Mouse (Mus musculus) embryonic facial prominence, embryonic 14.5 days (tissue): Measurements from ENCODE around the gene Mc3r. TPM values are rescaled to one million over a fixed set of nuclear protein-coding genes. Genes with fewer than 3 reads are reported as not detected.

Experiments used
- ATAC-seq: fragments of 200-750 bp; cut with Nextera tagmentation; 2 replicates; pipeline ENCODE4 v1.8.0; 2017; ENCODE audit warnings: low read depth, moderate number of reproducible peaks, moderate TSS enrichment
- DNase-seq: peaks from one replicate; pipeline ENCODE4 v3.0.0-alpha.2; 2015; ENCODE audit warnings: low spot score
- H3K27ac ChIP-seq: fragments of 300-500 bp; sonication (generic); replicated peaks from 2 replicates; pipeline ENCODE4 v1.5.1; 2014; ENCODE audit warnings: low read depth, mild to moderate bottlenecking, low read length, moderate library complexity
- H3K27me3 ChIP-seq: fragments of 300-500 bp; sonication (generic); replicated peaks from 2 replicates; pipeline ENCODE4 v1.6.1; 2014; ENCODE audit warnings: low read length; ENCODE audit not compliant: control insufficient read depth, insufficient read depth
- H3K36me3 ChIP-seq: fragments of 300-500 bp; sonication (generic); 2 replicates; pipeline ENCODE4 v1.6.1; 2014; ENCODE audit warnings: low read length, mixed read lengths; ENCODE audit not compliant: control insufficient read depth, insufficient read depth
- H3K4me1 ChIP-seq: fragments of 300-500 bp; sonication (generic); 2 replicates; pipeline ENCODE4 v1.6.1; 2014; ENCODE audit warnings: antibody characterized with exemption, low read length; ENCODE audit not compliant: control insufficient read depth, insufficient read depth
- H3K4me2 ChIP-seq: fragments of 300-500 bp; sonication (generic); 2 replicates; pipeline ENCODE4 v1.6.1; 2014; ENCODE audit warnings: low read depth, mild to moderate bottlenecking, low read length, moderate library complexity, mixed read lengths
- H3K4me3 ChIP-seq: fragments of 300-500 bp; sonication (generic); 2 replicates; pipeline ENCODE4 v1.5.1; 2014; ENCODE audit warnings: low read depth, mild to moderate bottlenecking, low read length
- H3K9ac ChIP-seq: fragments of 300-500 bp; sonication (generic); 2 replicates; pipeline ENCODE4 v1.6.1; 2014; ENCODE audit warnings: low read depth, mild to moderate bottlenecking, low read length, moderate library complexity, mixed read lengths
- H3K9me3 ChIP-seq: fragments of 300-500 bp; sonication (generic); 2 replicates; pipeline ENCODE4 v1.6.1; 2016; ENCODE audit warnings: low read length; ENCODE audit not compliant: control insufficient read depth
- WGBS: fragments of 180-500 bp; shearing (Covaris S2); extraction: QIAGEN DNeasy Blood & Tissue Kit; methylation state at CpG from one replicate; pipeline ENCODE4 v1.1.7; 2014; 5-methylcytosine and 5-hydroxymethylcytosine counted together
- polyA plus RNA-seq: library from polyadenylated mRNA; unstranded; fragments of >200 nt; fragmentation: Nextera tagmentation; extraction: Ambion mirVana; gene quantifications from 2 replicates; pipeline ENCODE4 v1.2.1, GENCODE M21; 2014

Mc3r gene
- polyA plus RNA-seq, 1 experiment from 2014 or later: 0.10 TPM

DNA sequence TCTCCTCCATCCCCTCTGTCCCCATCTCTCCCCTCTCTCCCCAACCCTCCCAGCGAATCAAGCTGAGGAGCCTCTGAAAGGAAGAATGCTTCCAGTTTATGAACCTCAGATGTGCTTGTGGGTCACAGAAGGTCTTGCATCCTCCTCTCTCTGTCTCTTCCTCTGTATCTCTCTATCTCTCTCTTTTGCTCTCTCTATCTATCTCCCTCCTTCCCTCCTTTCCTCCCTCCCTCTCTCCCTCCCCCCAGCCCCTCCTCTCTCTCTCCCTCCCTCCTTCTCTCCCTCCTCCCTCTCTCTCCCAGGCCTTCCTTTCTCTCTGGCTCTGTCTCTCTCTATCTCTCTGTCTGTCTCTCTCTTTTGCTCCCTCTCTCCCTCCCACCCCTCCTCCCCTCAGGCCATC, 50.2 kb downstream of the Mc3r start:
- peaks cover 12% of the 10 kb centered on the region for H3K4me1 ChIP-seq
- WGBS: 12% methylated on average over 1 of the region's 1 CpGs
- H3K4me3 ChIP-seq: no peak overlapping the region
- H3K27me3 ChIP-seq: no peaks in the 10 kb centered on the region
- H3K9me3 ChIP-seq: no peaks in the 10 kb centered on the region
- DNase-seq: no peak
- H3K4me2 ChIP-seq: no peak overlapping the region
- H3K36me3 ChIP-seq: no peaks in the 10 kb centered on the region
- no peak overlapping the region for H3K9ac ChIP-seq
- no peak overlapping the region for H3K27ac ChIP-seq
- ATAC-seq: no peak

DNA sequence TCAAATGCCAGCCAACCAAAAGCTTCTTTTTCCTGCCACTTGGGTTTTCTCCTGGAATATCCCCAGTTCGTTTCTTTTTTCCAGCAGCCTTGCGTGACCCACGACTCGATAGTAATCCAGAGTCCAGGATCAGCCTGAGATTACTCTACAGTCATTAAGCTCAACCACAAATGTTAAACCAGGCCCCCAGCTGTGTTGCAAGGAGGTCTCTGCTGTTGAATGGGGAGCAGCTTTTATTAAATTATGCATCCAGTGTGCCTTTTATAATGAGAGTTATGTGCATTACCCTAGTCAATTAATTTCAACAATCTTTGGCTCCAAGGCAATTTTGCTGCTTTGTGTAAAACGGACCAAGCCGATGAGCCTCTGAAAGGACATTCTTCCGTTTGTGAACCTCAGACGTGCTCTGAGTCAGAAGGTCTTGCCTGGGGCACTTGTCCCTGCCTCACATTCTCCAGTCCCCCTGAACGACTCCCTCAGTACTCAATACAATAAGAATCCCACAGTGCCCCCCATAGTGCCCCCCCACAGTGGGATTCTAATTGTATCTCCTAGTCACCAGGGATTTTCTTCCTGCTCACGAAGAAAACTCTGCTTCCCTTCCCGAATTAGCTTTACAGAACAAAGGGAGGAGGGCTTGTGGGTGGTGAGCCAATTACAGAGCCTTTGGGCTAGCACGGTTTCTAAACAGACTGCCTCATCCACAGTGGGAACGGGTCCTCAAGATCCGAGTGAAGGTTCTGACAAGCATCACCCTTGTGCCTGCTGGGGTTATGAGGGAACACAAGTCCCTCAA, 51.0 kb downstream of the Mc3r start:
- peak; percentile 41 for DNase-seq

More for the DNA sequence above, 51.0 kb downstream of the Mc3r start:
- 9% methylated on average over 14 of the region's 14 CpGs for WGBS
- no peak overlapping the region for H3K27ac ChIP-seq
- no peak overlapping the region for H3K4me2 ChIP-seq
- no peaks in the 10 kb centered on the region for H3K27me3 ChIP-seq
- ATAC-seq: peak; percentile 41; the same call in 1 of the 2 replicates
- no peak overlapping the region for H3K4me3 ChIP-seq
- no peaks in the 10 kb centered on the region for H3K9me3 ChIP-seq
- no peak overlapping the region for H3K9ac ChIP-seq
- no peaks in the 10 kb centered on the region for H3K36me3 ChIP-seq
- peaks cover 12% of the 10 kb centered on the region for H3K4me1 ChIP-seq

Other genes with a start within 250 kb of the Mc3r start
- 1.0 and 1.3 TPM in 2 replicates for gene Cbln4, start 205.0 kb upstream of the Mc3r start, polyA plus RNA-seq
- 13.1 and 16.0 TPM in 2 replicates for gene Fam210b, start 97.1 kb downstream of the Mc3r start, polyA plus RNA-seq
- 79.2 and 96.2 TPM in 2 replicates for gene Aurka, start 122.0 kb downstream of the Mc3r start, polyA plus RNA-seq
- 37.3 and 40.7 TPM in 2 replicates for gene Cstf1, start 122.2 kb downstream of the Mc3r start, polyA plus RNA-seq
- 0.38 and 1.1 TPM in 2 replicates for gene Cass4, start 145.3 kb downstream of the Mc3r start, polyA plus RNA-seq
- gene Rtf2, start 192.1 kb downstream of the Mc3r start, polyA plus RNA-seq: 65.3 and 68.3 TPM in 2 replicates
- gene Gcnt7, start 210.1 kb downstream of the Mc3r start, polyA plus RNA-seq: 0.67 and 0.98 TPM in 2 replicates
- gene Fam209, start 224.0 kb downstream of the Mc3r start, polyA plus RNA-seq: 0.43 TPM in 1 of 2 replicates, not detected in the other